Mouse (Mus musculus) G1E (cell line): ENCODE data around the gene Tubal3. TPM values are rescaled to one million over a fixed set of nuclear protein-coding genes. Genes with fewer than 3 reads are reported as not detected.
"Not testable (repeated sequence)": the region's sequence is repeated elsewhere in the genome, so short reads cannot be mapped to it uniquely, and the experiment has no call there.

Experiments used
- ATAC-seq: 2 replicates; pipeline ENCODE4 v1.8.0; 2016; ENCODE audit warnings: mild to moderate bottlenecking; ENCODE audit not compliant: insufficient number of reproducible peaks, poor library complexity, low FRiP score, severe bottlenecking; ENCODE audit errors: extremely low read depth
- DNase-seq: peaks from one replicate; pipeline ENCODE4 v3.0.0; 2012; ENCODE audit warnings: low spot score
- H3K27me3 ChIP-seq: 2 replicates; pipeline ENCODE4 v1.6.1; 2012; ENCODE audit warnings: mild to moderate bottlenecking, low read length, inconsistent platforms; ENCODE audit not compliant: insufficient read depth
- H3K36me3 ChIP-seq: replicated peaks from 2 replicates; pipeline ENCODE3; 2012; ENCODE audit warnings: mild to moderate bottlenecking, inconsistent platforms
- H3K4me1 ChIP-seq: 2 replicates; pipeline ENCODE4 v1.6.1; 2012; ENCODE audit warnings: low read depth, low read length, inconsistent platforms, mixed read lengths; ENCODE audit not compliant: insufficient read depth
- H3K4me3 ChIP-seq: 2 replicates; pipeline ENCODE4 v1.5.1; 2012; ENCODE audit warnings: low read depth, mild to moderate bottlenecking, inconsistent platforms, low read length, moderate library complexity, mixed read lengths
- H3K9me3 ChIP-seq: replicated peaks from 2 replicates; pipeline ENCODE4 v1.6.1; 2012; ENCODE audit warnings: inconsistent platforms
- CTCF ChIP-seq: IDR thresholded peaks from 2 replicates; pipeline ENCODE4 v1.5.1; 2012; ENCODE audit warnings: low read depth, low read length, inconsistent platforms, mixed read lengths
- GATA1 ChIP-seq: IDR thresholded peaks from 2 replicates; pipeline ENCODE4 v1.6.1; 2012; ENCODE audit warnings: borderline replicate concordance, low read length, inconsistent platforms, mixed read lengths
- GATA2 ChIP-seq: IDR thresholded peaks from 2 replicates; pipeline ENCODE4 v1.6.1; 2012; ENCODE audit warnings: low read depth, low read length, inconsistent platforms, borderline replicate concordance
- POLR2AphosphoS5 ChIP-seq: IDR thresholded peaks from 2 replicates; pipeline ENCODE4 v1.6.1; 2012; ENCODE audit warnings: low read depth, low read length, inconsistent platforms; ENCODE audit not compliant: insufficient replicate concordance
- TAL1 ChIP-seq: conservative IDR thresholded peaks from 2 replicates; pipeline ENCODE4 v1.6.1; 2012; ENCODE audit warnings: low read depth, low read length, inconsistent platforms, mixed read lengths
- polyA plus RNA-seq: library from polyadenylated mRNA; stranded (reverse); fragments of >175 nt; gene quantifications from 2 replicates; pipeline ENCODE4 v1.2.3, GENCODE M21; 2012
- total RNA-seq, 2 experiments: library from RNA; stranded (forward) in 1 of 2; stranded (reverse) in 1 of 2; fragments of 200-1000 nt in 1 of 2; fragments of >200 nt in 1 of 2; fragmentation: Nextera tagmentation in 1 of 2; gene quantifications; 2 replicates each; pipeline ENCODE4 v1.2.3; 2014 to 2017

Tubal3 gene
- total and polyA plus RNA-seq, 3 experiments: 0.16 TPM; not detected in 2

DNA sequence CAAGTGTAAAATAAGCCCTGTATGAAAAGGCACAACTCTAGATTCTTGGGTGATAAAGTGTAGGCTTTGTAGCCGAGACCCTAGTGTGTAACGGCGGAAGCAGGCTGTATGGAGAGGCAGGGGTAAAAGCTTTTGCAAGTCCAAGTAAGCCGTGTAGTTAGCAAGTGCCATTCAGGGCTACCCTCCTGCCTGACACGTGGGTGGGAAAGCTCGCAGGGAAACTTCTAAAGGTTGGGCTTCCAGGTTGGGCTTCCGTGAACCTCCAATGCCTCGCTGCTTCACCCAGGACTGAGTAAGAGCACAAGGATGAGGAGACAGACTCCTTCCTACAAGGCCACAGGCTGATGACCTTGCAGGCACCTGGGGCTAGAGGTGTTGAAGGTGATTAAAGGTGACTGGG is 23.5 kb upstream of the Tubal3 start:
- Histone ChIP-seq H3K36me3 (peaks cover 55% of the 10 kb centered on the region), H3K9me3 (no peaks in the 10 kb centered on the region), H3K27me3 (no peaks in the 10 kb centered on the region), H3K4me3 (no peak overlapping the region), H3K4me1 (peaks cover 17% of the 10 kb centered on the region)
- ATAC-seq: no peak
- DNase-seq: no peak
- TF ChIP-seq CTCF (no peak), GATA1 (no peak), POLR2AphosphoS5 (no peak), TAL1 (no peak), GATA2 (no peak)

DNA sequence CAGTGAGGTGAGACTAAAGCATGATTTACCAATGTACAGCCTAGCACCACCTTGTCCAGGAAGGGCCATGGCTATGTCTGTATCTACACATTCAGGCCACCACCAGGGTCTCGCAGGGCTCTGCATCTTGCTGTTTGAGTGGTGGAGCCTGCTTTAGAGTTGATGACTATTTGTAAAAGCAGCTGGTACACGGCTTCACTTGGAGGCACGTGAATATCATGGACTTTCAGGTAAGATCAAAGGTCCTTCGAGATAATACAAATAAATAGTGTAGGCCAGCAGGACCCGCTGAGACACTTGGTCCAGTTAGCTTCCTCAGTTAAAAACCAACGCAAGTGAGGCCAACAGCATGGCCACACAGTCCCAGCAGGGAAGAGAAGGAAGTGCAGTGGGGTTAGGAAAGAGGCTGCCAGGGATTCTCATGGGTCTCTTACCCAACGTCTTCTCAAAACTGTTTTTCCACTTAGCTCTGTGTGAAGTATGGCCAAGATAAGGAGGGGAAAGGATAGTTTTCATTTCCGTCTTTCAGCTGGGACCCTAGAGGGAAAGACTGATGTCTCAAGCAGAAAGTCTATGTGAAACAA is 22.6 kb upstream of the Tubal3 start:
- H3K4me1 ChIP-seq: peaks cover 13% of the 10 kb centered on the region
- no peak for ATAC-seq
- no peak for TF ChIP-seq TAL1
- no peak for TF ChIP-seq GATA2
- TF ChIP-seq GATA1: no peak
- TF ChIP-seq POLR2AphosphoS5: no peak
- TF ChIP-seq CTCF: no peak

DNA sequence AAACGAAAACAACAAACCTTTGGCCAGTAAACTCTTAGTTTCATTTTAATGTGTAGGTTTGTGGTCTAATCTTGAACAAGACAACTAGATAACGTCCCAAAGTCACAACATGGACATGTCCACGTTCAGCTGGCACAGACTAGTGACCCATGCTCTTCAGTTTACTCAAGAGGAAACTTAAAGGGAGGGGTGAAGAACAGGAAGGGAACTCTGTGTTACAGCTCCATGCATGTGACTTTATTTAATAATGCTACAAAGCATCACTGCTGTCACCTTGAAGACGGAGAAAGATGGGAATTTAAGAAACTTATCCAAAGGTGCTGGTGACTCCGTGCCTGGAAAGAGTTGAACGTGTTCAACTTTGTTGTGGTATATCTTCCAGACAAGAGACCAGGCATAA is 22.0 kb upstream of the Tubal3 start:
- Histone ChIP-seq H3K27me3 (no peaks in the 10 kb centered on the region), H3K4me3 (no peak overlapping the region), H3K4me1 (peaks cover 13% of the 10 kb centered on the region), H3K9me3 (no peaks in the 10 kb centered on the region), H3K36me3 (peaks cover 63% of the 10 kb centered on the region)
- DNase-seq (no peak), ATAC-seq (no peak)
- TF ChIP-seq TAL1 (no peak), CTCF (no peak)

More for the DNA sequence above, 22.6 kb upstream of the Tubal3 start:
- Histone ChIP-seq H3K9me3 (no peaks in the 10 kb centered on the region), H3K36me3 (peaks cover 58% of the 10 kb centered on the region), H3K27me3 (no peaks in the 10 kb centered on the region), H3K4me3 (no peak overlapping the region)
- DNase-seq: no peak

DNA sequence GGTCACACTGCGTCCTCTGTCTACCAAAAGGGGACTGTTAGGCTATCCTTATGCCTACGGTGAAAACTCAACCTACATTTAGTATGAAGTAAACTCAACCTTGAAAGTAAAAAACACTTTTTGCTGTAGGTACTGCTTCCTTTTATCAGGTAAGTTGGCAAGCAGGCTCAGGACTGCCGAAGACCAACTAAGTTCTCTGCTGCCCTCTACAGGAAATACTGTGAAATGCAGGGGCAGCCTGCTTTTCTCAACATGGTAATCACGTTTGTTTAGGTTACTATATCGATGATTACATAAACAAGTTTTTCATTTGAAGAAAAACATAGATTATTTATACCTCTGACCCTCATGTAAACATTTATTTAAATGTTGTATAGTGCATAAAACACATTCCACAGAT is 21.2 kb upstream of the Tubal3 start:
- ATAC-seq (no peak), DNase-seq (peak; percentile 9)
- Histone ChIP-seq H3K27me3 (no peaks in the 10 kb centered on the region), H3K4me1 (peaks cover 6% of the 10 kb centered on the region), H3K36me3 (peaks cover 58% of the 10 kb centered on the region), H3K4me3 (no peak overlapping the region), H3K9me3 (no peaks in the 10 kb centered on the region)
- TF ChIP-seq CTCF (peak; percentile 91), GATA2 (no peak)

DNA sequence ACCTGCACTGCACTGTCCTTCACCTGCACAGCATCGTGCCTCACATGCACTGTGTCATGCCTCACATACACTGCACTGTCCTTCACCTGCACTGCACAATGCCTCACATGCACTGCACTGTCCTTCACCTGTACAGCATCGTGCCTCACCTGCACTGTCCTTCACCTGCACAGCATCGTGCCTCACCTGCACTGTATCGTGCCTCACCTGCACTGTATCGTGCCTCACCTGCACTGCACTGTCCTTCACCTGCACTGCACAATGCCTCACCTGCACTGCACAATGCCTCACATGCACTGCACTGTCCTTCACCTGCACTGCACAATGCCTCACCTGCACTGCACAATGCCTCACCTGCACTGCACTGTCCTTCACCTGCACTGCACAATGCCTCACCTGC is 19.9 kb upstream of the Tubal3 start:
- not testable (repeated sequence) for H3K9me3 ChIP-seq, H3K4me1 ChIP-seq, DNase-seq, H3K4me3 ChIP-seq, ATAC-seq, H3K27me3 ChIP-seq
- peak; percentile 82; the same call in 1 of the 2 replicates for TF ChIP-seq POLR2AphosphoS5
- H3K36me3 ChIP-seq: peaks cover 63% of the 10 kb centered on the region

DNA sequence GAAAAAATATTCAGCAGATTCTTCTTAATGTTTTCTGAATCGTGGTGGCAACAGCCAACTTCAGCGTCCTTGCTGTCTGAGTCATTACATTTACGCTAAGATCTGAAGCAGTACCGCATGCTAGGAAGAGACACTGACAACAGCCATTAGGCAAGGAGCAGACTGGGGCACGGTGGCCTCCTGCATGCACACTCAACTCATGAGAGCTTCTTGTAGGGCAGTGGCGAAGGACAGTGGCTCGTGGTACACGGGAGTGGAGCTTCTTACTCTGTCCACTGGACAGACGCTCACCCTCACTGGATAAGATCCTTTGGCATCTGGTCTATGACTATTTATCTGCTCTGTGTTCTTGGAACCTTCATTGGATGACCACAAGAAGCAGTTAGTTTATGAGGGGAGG is 18.8 kb upstream of the Tubal3 start:
- ATAC-seq (no peak), DNase-seq (no peak)
- H3K4me1 ChIP-seq: peaks cover 2% of the 10 kb centered on the region; the same call in 1 of the 2 replicates
- H3K9me3 ChIP-seq: no peaks in the 10 kb centered on the region
- no peaks in the 10 kb centered on the region for H3K27me3 ChIP-seq
- H3K4me3 ChIP-seq: no peak overlapping the region
- H3K36me3 ChIP-seq: peaks cover 63% of the 10 kb centered on the region
- TF ChIP-seq TAL1 (no peak), GATA1 (no peak), CTCF (no peak), POLR2AphosphoS5 (no peak), GATA2 (no peak)

DNA sequence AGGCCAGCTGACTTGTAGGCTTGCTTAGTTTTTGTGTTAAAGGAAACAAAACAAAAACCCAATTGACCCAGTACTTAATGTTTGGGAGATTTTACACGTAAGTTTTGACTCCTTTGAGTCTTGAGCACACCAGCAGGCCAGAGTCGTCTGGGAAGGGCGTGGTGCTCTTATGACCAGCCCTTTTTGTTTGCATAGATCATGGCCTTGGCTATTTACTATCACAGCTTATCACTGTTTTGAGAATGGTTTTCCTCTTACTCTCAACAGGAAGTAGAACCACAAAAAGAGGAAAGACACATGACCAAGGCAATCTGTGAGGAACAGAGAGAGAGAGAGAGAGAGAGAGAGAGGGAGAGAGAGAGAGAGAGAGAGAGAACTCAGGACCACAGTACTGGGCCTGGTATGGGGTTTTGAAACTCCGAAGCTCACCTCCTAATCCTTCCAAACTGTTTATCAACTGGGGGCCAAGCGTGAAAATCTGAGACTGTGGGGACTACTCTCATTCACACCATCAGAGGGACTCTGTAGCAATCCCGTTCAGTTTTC is 10.8 kb upstream of the Tubal3 start:
- Histone ChIP-seq H3K36me3 (peaks cover 61% of the 10 kb centered on the region), H3K4me1 (no peaks in the 10 kb centered on the region), H3K27me3 (no peaks in the 10 kb centered on the region), H3K4me3 (no peak overlapping the region), H3K9me3 (no peaks in the 10 kb centered on the region)
- DNase-seq (no peak), ATAC-seq (no peak; the same call in 1 of the 2 replicates)
- TF ChIP-seq POLR2AphosphoS5 (no peak), GATA2 (no peak), CTCF (no peak), TAL1 (no peak), GATA1 (no peak)
